Mouse (Mus musculus) lung, adult 2 months (tissue): ENCODE data around the gene Lypd6b.

ENCODE experiments used
- CTCF ChIP-seq: fragments of 200-500 bp; IDR thresholded peaks from 2 replicates; pipeline ENCODE4 v1.5.1; 2011; ENCODE audit warnings: mild to moderate bottlenecking, low read length, control low read depth; ENCODE audit not compliant: insufficient read depth
- POLR2A ChIP-seq: fragments of 200-500 bp; IDR thresholded peaks from 2 replicates; pipeline ENCODE4 v1.6.1; 2011; ENCODE audit warnings: low read depth, mild to moderate bottlenecking, control low read depth, low read length, borderline replicate concordance; ENCODE audit errors: extremely low read depth

DNA sequence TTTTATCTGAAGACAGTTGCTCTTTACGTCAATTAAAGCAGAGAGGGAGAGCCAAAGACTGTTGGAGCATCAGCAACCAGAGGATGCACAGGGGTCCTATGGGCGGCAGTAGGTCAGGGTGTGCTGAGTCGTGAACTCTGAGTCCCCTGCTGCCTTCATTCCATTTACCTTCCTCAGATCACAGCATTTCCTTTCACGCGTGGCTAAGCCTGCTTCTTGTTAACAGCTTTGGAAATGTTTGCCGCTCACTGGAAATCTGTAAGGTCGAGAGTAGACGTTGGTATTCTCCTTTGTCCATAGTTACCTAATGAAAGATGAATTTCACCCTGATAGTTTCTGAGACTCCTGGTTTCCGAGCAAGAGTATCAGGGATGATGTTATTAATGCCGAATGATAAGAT lies 191.1 kb downstream of the Lypd6b start:
- TF ChIP-seq POLR2A (no peak), CTCF (no peak)
